Mouse (Mus musculus) hindbrain, embryonic 11.5 days (tissue): ENCODE data around the gene Cgref1. TPM values are rescaled to one million over a fixed set of nuclear protein-coding genes. Genes with fewer than 3 reads are reported as not detected.

ENCODE experiments used
- ATAC-seq: fragments of 200-750 bp; cut with Nextera tagmentation; 2 replicates; pipeline ENCODE4 v1.8.0; 2017; ENCODE audit warnings: mild to moderate bottlenecking, moderate TSS enrichment, moderate library complexity; ENCODE audit not compliant: low FRiP score
- DNase-seq: peaks from one replicate; pipeline ENCODE4 v3.0.0-alpha.2; 2015; ENCODE audit warnings: low spot score
- H3K27ac ChIP-seq: fragments of 300-500 bp; sonication (generic); 2 replicates; pipeline ENCODE4 v1.5.1; 2014; ENCODE audit warnings: mild to moderate bottlenecking, low read depth, low read length
- H3K27me3 ChIP-seq: fragments of 300-500 bp; sonication (generic); 2 replicates; pipeline ENCODE4 v1.6.1; 2014; ENCODE audit warnings: mild to moderate bottlenecking, low read length, moderate library complexity, mixed read lengths; ENCODE audit not compliant: control insufficient read depth, insufficient read depth
- H3K36me3 ChIP-seq: fragments of 300-500 bp; sonication (generic); 2 replicates; pipeline ENCODE4 v1.6.1; 2014; ENCODE audit warnings: mild to moderate bottlenecking, low read length, moderate library complexity, mixed read lengths; ENCODE audit not compliant: control insufficient read depth, insufficient read depth
- H3K4me1 ChIP-seq: fragments of 300-500 bp; sonication (generic); replicated peaks from 2 replicates; pipeline ENCODE4 v1.6.1; 2014; ENCODE audit warnings: low read length, mixed read lengths; ENCODE audit not compliant: control insufficient read depth, insufficient read depth
- H3K4me2 ChIP-seq: fragments of 300-500 bp; sonication (generic); replicated peaks from 2 replicates; pipeline ENCODE4 v1.6.1; 2014; ENCODE audit warnings: mild to moderate bottlenecking, low read depth, low read length
- H3K4me3 ChIP-seq: fragments of 300-500 bp; sonication (generic); 2 replicates; pipeline ENCODE4 v1.5.1; 2014; ENCODE audit warnings: low read depth, low read length
- H3K9ac ChIP-seq: fragments of 300-500 bp; sonication (generic); 2 replicates; pipeline ENCODE4 v1.6.1; 2014; ENCODE audit warnings: low read depth, low read length
- H3K9me3 ChIP-seq: fragments of 300-500 bp; sonication (generic); 2 replicates; pipeline ENCODE4 v1.6.1; 2016; ENCODE audit warnings: low read length; ENCODE audit not compliant: control insufficient read depth
- WGBS: fragments of 180-500 bp; shearing (Covaris S2); extraction: QIAGEN DNeasy Blood & Tissue Kit; methylation state at CpG from one replicate; pipeline ENCODE4 v1.1.7; 2014; 5-methylcytosine and 5-hydroxymethylcytosine counted together
- polyA plus RNA-seq: library from polyadenylated mRNA; unstranded; fragments of >200 nt; fragmentation: Nextera tagmentation; extraction: Ambion mirVana; gene quantifications from 2 replicates; pipeline ENCODE4 v1.2.1, GENCODE M21; 2014

The Cgref1 gene
- polyA plus RNA-seq, 1 experiment from 2014 or later, result 6.9 TPM

- Histone ChIP-seq H3K4me1 (peaks cover 3% of the 10 kb centered on the region), H3K4me3 (no peak overlapping the region), H3K36me3 (no peaks in the 10 kb centered on the region), H3K9ac (no peak overlapping the region), H3K9me3 (no peaks in the 10 kb centered on the region), H3K27me3 (no peaks in the 10 kb centered on the region), H3K4me2 (no peak overlapping the region), H3K27ac (no peak overlapping the region)
- 96% methylated on average over 9 of the region's 9 CpGs for WGBS
- DNase-seq, result no peak
- no peak for ATAC-seq
Observed at GRCm38 (mm10) chr5:30916841-30917240, 28.6 kb downstream of the Cgref1 start.

GRCm38 (mm10) chr5:30915974-30916433 lies 29.4 kb downstream of the Cgref1 start:
- Histone ChIP-seq H3K27ac (no peak overlapping the region), H3K4me3 (peak overlapping the region; percentile 0; the same call in 1 of the 2 replicates), H3K9me3 (no peaks in the 10 kb centered on the region), H3K4me2 (peak overlapping the region; percentile 11; the same call in 1 of the 2 replicates), H3K4me1 (peaks cover 2% of the 10 kb centered on the region; the same call in 1 of the 2 replicates), H3K9ac (no peak overlapping the region), H3K27me3 (no peaks in the 10 kb centered on the region), H3K36me3 (no peaks in the 10 kb centered on the region)
- peak; percentile 90 for DNase-seq
- 11% methylated on average over 7 of the region's 7 CpGs for WGBS
- peak; percentile 87 for ATAC-seq

GRCm38 (mm10) chr5:30915456-30915855 lies 29.9 kb downstream of the Cgref1 start:
- no peaks in the 10 kb centered on the region for H3K27me3 ChIP-seq
- no peaks in the 10 kb centered on the region for H3K36me3 ChIP-seq
- H3K9me3 ChIP-seq, result no peaks in the 10 kb centered on the region
- peaks cover 2% of the 10 kb centered on the region; the same call in 1 of the 2 replicates for H3K4me1 ChIP-seq
- peak overlapping the region; percentile 24 for H3K4me2 ChIP-seq
- 69% methylated on average over 9 of the region's 9 CpGs for WGBS
- peak overlapping the region; percentile 0; the same call in 1 of the 2 replicates for H3K4me3 ChIP-seq
- ATAC-seq (peak; percentile 25), DNase-seq (no peak)
- H3K27ac ChIP-seq, result 0 out of 2 replicates have a peak overlapping the region, but pooled peaks have one; percentile 4
- no peak overlapping the region for H3K9ac ChIP-seq

- H3K9ac ChIP-seq, result no peak overlapping the region
- no peak overlapping the region for H3K27ac ChIP-seq
- no peaks in the 10 kb centered on the region for H3K9me3 ChIP-seq
- DNase-seq, result no peak
- no peaks in the 10 kb centered on the region for H3K36me3 ChIP-seq
- H3K27me3 ChIP-seq, result no peaks in the 10 kb centered on the region
- no peak for ATAC-seq
- H3K4me3 ChIP-seq, result peak overlapping the region; percentile 28
- peaks cover 2% of the 10 kb centered on the region; the same call in 1 of the 2 replicates for H3K4me1 ChIP-seq
- H3K4me2 ChIP-seq, result peak overlapping the region; percentile 24
- 69% methylated on average over 6 of the region's 6 CpGs for WGBS
Observed at GRCm38 (mm10) chr5:30914849-30915248, 30.5 kb downstream of the Cgref1 start.

GRCm38 (mm10) chr5:30914101-30914635 lies 31.2 kb downstream of the Cgref1 start:
- Histone ChIP-seq H3K9ac (peak overlapping the region; percentile 49; the same call in 1 of the 2 replicates), H3K9me3 (no peaks in the 10 kb centered on the region), H3K4me2 (peak overlapping the region; percentile 24), H3K4me1 (peaks cover 2% of the 10 kb centered on the region; the same call in 1 of the 2 replicates), H3K27ac (peak overlapping the region; percentile 84; the same call in 1 of the 2 replicates), H3K36me3 (no peaks in the 10 kb centered on the region), H3K27me3 (no peaks in the 10 kb centered on the region), H3K4me3 (peak overlapping the region; percentile 28)
- 63% methylated on average over 7 of the region's 7 CpGs for WGBS
- ATAC-seq, result no peak
- DNase-seq, result peak; percentile 17

- WGBS, result 25% methylated on average over 13 of the region's 13 CpGs
- Histone ChIP-seq H3K4me1 (peaks cover 2% of the 10 kb centered on the region; the same call in 1 of the 2 replicates), H3K27me3 (no peaks in the 10 kb centered on the region), H3K36me3 (no peaks in the 10 kb centered on the region), H3K4me3 (peak within 1 kb of the TSS; percentile 28), H3K4me2 (peak within 1 kb of the TSS; percentile 24), H3K9me3 (no peaks in the 10 kb centered on the region), H3K27ac (peak within 1 kb of the TSS; percentile 84), H3K9ac (peak within 1 kb of the TSS; percentile 49; the same call in 1 of the 2 replicates)
- DNase-seq (peak; percentile 73), ATAC-seq (peak; percentile 31; the same call in 1 of the 2 replicates)
Observed at GRCm38 (mm10) chr5:30913060-30913841, 32.1 kb downstream of the Cgref1 start, which contains the start of gene Emilin1. TSS of gene Emilin1 (plus strand) at chr5:30913402.

GRCm38 (mm10) chr5:30912156-30912555 lies 33.2 kb downstream of the Cgref1 start:
- Histone ChIP-seq H3K36me3 (no peaks in the 10 kb centered on the region), H3K27me3 (no peaks in the 10 kb centered on the region), H3K27ac (peak overlapping the region; percentile 84), H3K4me2 (no peak overlapping the region), H3K9ac (peak overlapping the region; percentile 19; the same call in 1 of the 2 replicates), H3K9me3 (no peaks in the 10 kb centered on the region), H3K4me1 (peaks cover 7% of the 10 kb centered on the region; the same call in 1 of the 2 replicates), H3K4me3 (no peak overlapping the region)
- WGBS, result 71% methylated on average over 5 of the region's 5 CpGs
- ATAC-seq (no peak), DNase-seq (no peak)

- peaks cover 7% of the 10 kb centered on the region; the same call in 1 of the 2 replicates for H3K4me1 ChIP-seq
- no peak overlapping the region for H3K27ac ChIP-seq
- ATAC-seq, result no peak
Observed at GRCm38 (mm10) chr5:30910481-30910880, 34.9 kb downstream of the Cgref1 start.

More at GRCm38 (mm10) chr5:30910481-30910880, 34.9 kb downstream of the Cgref1 start:
- Histone ChIP-seq H3K9ac (no peak overlapping the region), H3K27me3 (no peaks in the 10 kb centered on the region), H3K9me3 (no peaks in the 10 kb centered on the region), H3K36me3 (no peaks in the 10 kb centered on the region), H3K4me2 (no peak overlapping the region), H3K4me3 (no peak overlapping the region)
- DNase-seq, result no peak
